ENCODE assay signal across 18 mouse cellular contexts in genomic region chr7:25884272-25884671, GRCm38 (mm10). TPM values are rescaled to one million over a fixed set of nuclear protein-coding genes. Genes with fewer than 3 reads are reported as not detected.
"Had no signal": no experiment of that assay in that cellular context is flagged by ENCODE, and none has a peak within 500 bp of the region (broad histone marks: within the 10 kb centered on the region; RNA-seq: fewer than 3 reads in every experiment).

No protein-coding gene starts in this region.

- ATAC-seq: midbrain, embryonic 13.5 days; midbrain, embryonic 15.5 days had no signal

- H3K36me3 ChIP-seq: midbrain, embryonic 13.5 days; midbrain, embryonic 15.5 days; neural tube, embryonic 12.5 days; stomach, embryonic 15.5 days had no signal

- H3K9me3 ChIP-seq: megakaryocyte, embryonic 14.5 days; midbrain, embryonic 13.5 days; midbrain, embryonic 15.5 days; neural tube, embryonic 12.5 days; stomach, embryonic 15.5 days had no signal

- H3K27me3 ChIP-seq: megakaryocyte, embryonic 14.5 days; midbrain, embryonic 13.5 days; midbrain, embryonic 15.5 days; neural tube, embryonic 12.5 days; stomach, embryonic 15.5 days had no signal

- H3K4me1 ChIP-seq: midbrain, embryonic 13.5 days; midbrain, embryonic 15.5 days; neural tube, embryonic 12.5 days; stomach, embryonic 15.5 days had no signal

- H3K4me2 ChIP-seq: lung, embryonic 14.5 days; midbrain, embryonic 11.5 days; midbrain, embryonic 13.5 days; midbrain, embryonic 15.5 days; neural tube, embryonic 12.5 days; stomach, embryonic 15.5 days had no signal

- H3K4me3 ChIP-seq: megakaryocyte, embryonic 14.5 days; midbrain, embryonic 13.5 days; midbrain, embryonic 15.5 days; neural tube, embryonic 12.5 days; stomach, embryonic 15.5 days had no signal

- H3K9ac ChIP-seq: liver, embryonic 14.5 days; lung, embryonic 14.5 days; midbrain, embryonic 13.5 days; midbrain, embryonic 15.5 days; neural tube, embryonic 12.5 days; stomach, embryonic 15.5 days had no signal

- DNase-seq: lung, embryonic 14.5 days; lung, postnatal 14 days; right cerebral cortex, postnatal 14 days; thymus, adult 2 months; thymus, postnatal 25 days; thymus, postnatal 4 days had no signal

- H3K27ac ChIP-seq: liver, embryonic 14.5 days; macrophage; midbrain, embryonic 13.5 days; midbrain, embryonic 15.5 days; neural tube, embryonic 12.5 days; stomach, embryonic 15.5 days; stomach, postnatal 0 days had no signal

RNA-seq across cellular contexts. Expression of gene Cyp2b10, which starts 13.1 kb away (rescaled TPM):
- polyA plus RNA-seq: lung, embryonic 14.5 days; macrophage; midbrain, embryonic 11.5 days; midbrain, embryonic 13.5 days; midbrain, embryonic 15.5 days; midbrain, postnatal 0 days; neural tube, embryonic 12.5 days; neural tube, embryonic 14.5 days; stomach, embryonic 15.5 days; testis, adult 2 months had no signal
